Mouse (Mus musculus): ENCODE measurements around the gene Mrpl19. TPM values are rescaled to one million over a fixed set of nuclear protein-coding genes. Genes with fewer than 3 reads are reported as not detected.

Gene Mrpl19
- polyA plus RNA-seq (2014; fragmentation: Illumina TruSeq; extraction: RNeasy Lipid Tissue Mini Kit (QIAGEN cat#74804); ENCODE audit: low read depth, low replicate concordance) = 29.2 TPM

DNA sequence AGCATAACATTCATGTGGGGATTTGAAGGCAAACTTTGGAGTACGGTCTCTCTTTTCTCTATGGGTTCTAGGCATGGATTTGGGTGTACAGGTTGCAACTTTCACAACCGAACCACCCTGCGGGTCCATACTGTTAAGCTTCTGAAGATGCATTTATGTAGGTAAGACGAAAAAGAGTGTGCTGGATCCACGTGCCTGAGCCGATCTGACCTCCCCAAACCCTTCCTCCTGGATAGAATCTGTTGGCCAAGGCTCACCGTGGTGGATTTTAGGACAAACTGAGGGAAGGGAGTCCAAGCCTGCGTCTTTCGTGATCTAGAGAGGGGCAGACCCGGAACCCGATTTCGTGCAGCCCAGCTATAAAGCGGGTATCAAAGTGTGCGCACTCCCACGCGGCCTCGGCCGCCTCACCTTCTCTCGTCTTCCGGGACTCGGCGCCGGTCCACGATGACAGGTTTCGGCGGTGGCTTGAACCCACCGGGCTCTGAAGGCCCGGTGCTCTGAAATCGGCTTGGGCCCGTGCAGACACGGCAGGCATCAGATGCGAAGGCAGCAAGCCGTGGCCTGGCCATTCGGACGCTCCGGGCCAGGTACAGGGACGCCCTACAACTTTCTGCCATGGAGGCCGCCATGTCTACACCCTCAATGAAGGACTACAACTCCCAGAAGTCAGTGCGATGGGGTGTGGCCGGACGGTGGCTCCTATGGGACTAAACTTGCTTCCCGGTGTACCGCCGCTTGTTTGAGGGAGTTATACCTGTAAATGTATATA is at the start of gene Mrpl19:
Gene Mrpl19, minus strand, starts transcription at position 663 of the 772 bp plus-strand sequence.

DNA sequence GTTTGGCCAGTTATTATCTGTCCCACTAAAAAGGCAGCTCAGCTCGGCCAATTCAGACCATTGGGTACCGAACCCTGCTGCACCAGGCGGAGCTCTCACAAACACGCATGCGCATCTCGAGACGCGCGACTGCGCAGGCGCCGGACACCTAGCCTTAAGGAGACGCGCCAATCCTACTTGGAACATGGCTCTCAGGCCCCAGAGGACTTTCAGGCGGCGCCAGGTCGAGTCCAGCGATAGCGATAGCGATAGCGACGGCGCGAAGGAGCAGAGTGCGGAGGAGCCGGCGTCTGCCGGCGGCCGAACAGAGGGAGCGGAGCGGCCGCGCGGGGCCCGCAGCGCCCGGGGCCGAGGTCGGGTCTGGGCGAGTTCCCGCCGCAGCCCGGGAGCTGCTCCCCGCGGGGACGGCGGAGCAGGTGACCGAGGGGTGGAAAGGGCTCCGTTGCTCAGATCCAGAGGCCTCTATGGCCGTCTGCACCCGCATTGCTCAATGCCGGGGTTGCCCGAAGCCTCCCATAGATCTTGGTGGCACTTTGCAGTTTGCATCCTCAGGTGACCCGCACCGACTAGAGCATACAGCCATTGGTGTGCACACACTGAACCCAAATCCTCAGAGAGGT is 42.1 kb downstream of the Mrpl19 start, which contains the start of gene Gcfc2:
Gene Gcfc2, plus strand, starts transcription at position 147 of the 620 bp plus-strand sequence.

Other genes with a start within 250 kb of the Mrpl19 start
- 3.4 TPM for gene Gcfc2, start 42.3 kb downstream of the Mrpl19 start, polyA plus RNA-seq (2014; fragmentation: Illumina TruSeq; extraction: RNeasy Lipid Tissue Mini Kit (QIAGEN cat#74804); ENCODE audit: low read depth, low replicate concordance)
- gene Eva1a, start 75.1 kb upstream of the Mrpl19 start, polyA plus RNA-seq (2014; fragmentation: Illumina TruSeq; extraction: RNeasy Lipid Tissue Mini Kit (QIAGEN cat#74804); ENCODE audit: low read depth, low replicate concordance) = 2.9 TPM